Mouse (Mus musculus): ENCODE data around the gene Aipl1. TPM values are rescaled to one million over a fixed set of nuclear protein-coding genes. Genes with fewer than 3 reads are reported as not detected.

Aipl1 gene
- total and polyA plus RNA-seq, 3 experiments, result 0.71 to 0.93 (median 0.81) TPM

DNA sequence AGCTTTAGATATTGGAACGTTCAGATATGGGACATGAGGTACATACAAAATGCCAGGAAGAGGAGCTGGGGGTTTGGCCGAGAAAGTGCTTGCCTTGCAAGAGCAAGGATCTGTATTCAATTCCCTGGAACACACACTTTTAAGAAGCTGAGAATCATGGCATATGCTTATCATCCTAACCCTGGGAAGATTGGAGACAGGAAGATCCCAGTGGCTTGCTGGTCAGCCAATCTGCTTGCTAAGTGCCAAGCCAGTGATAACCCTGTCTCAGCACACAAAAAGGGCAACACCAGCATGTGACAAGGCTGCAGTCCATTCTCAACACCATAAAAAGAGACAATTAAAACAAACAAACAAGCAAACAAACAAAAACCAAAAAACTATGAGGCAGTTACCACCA lies 53.2 kb downstream of the Aipl1 start:
- Histone ChIP-seq H3K9me3 (replicated peaks; ENCODE audit: low read length) (no peaks in the 10 kb centered on the region), H3K4me3 (replicated peaks in 1 of 3; ENCODE audit: low read depth in 2 of 3, low read length in 2 of 3, poor library complexity in 1 of 3) (no peak overlapping the region), H3K4me2 (ENCODE audit: insufficient read depth, low read depth, poor library complexity, severe bottlenecking) (no peak overlapping the region), H3K27me3 (replicated peaks) (peaks cover 9% of the 10 kb centered on the region), H3K79me2 (replicated peaks; ENCODE audit: control insufficient read depth, extremely low read depth, insufficient read depth, poor library complexity, severe bottlenecking) (no peaks in the 10 kb centered on the region), H3K27ac (ENCODE audit: insufficient read depth, low read depth) (no peak overlapping the region), H3K9ac (ENCODE audit: insufficient read depth, low read depth) (no peak overlapping the region), H3K4me1 (ENCODE audit: control insufficient read depth in 1 of 2, insufficient read depth in 2 of 2) (peaks cover 28 to 40% of the 10 kb centered on the region in 2 experiments), H3K36me3 (replicated peaks in 1 of 2; ENCODE audit: control insufficient read depth in 1 of 2, insufficient read depth in 1 of 2, low read length in 1 of 2) (no peaks in the 10 kb centered on the region)
- TF ChIP-seq E2F4 (IDR thresholded peaks at IDR 0.05; ENCODE audit: insufficient replicate concordance, low read depth, low read length) (no peak), CTCF (conservative IDR thresholded peaks at IDR 0.05 in 1 of 2, IDR thresholded peaks at IDR 0.05 in 1 of 2; ENCODE audit: low read depth in 2 of 2, low read length in 2 of 2) (no peak), MAZ (IDR thresholded peaks at IDR 0.05; ENCODE audit: low read depth, low read length) (no peak), RCOR1 (conservative IDR thresholded peaks at IDR 0.05; ENCODE audit: low read depth, low read length) (no peak), USF2 (conservative IDR thresholded peaks at IDR 0.05; ENCODE audit: low read depth, low read length) (no peak), MAX (IDR thresholded peaks at IDR 0.05; ENCODE audit: low read length) (no peak), NELFE (IDR thresholded peaks at IDR 0.05; ENCODE audit: low read depth, low read length) (no peak), CHD1 (IDR thresholded peaks at IDR 0.05; ENCODE audit: low read depth, low read length) (no peak), ZNF384 (IDR thresholded peaks at IDR 0.05; ENCODE audit: low read depth, low read length) (no peak), MAFK (IDR thresholded peaks at IDR 0.05; ENCODE audit: insufficient replicate concordance, low read length) (no peak), MXI1 (IDR thresholded peaks at IDR 0.05; ENCODE audit: low read depth, low read length) (no peak), TCF12 (IDR thresholded peaks at IDR 0.05; ENCODE audit: low read depth, low read length) (no peak), USF1 (IDR thresholded peaks at IDR 0.05; ENCODE audit: low read depth, low read length) (no peak), JUND (conservative IDR thresholded peaks at IDR 0.05; ENCODE audit: low read depth, low read length) (no peak), SIN3A (IDR thresholded peaks at IDR 0.05; ENCODE audit: low read length) (no peak)
- no peak for DNase-seq (ENCODE audit: extremely low read depth)
- dilution Hi-C loops (cut with MboI; ENCODE audit: extremely low pct_ligation_motif_present, extremely low pct_unique_long_range_greater_than_20kb, low sequenced_read_pairs), result no loop called here
- in situ Hi-C loops (cut with MboI; ENCODE audit: low pct_ligation_motif_present, low pct_unique_long_range_greater_than_20kb, low sequenced_read_pairs), result no loop called here

Other genes with a start within 250 kb of the Aipl1 start
- 22.4 and 26.4 TPM in 2 replicates for gene Pimreg, start 4.5 kb upstream of the Aipl1 start, total RNA-seq (2012; rRNA removed)
- gene Pimreg, start 4.5 kb upstream of the Aipl1 start, total RNA-seq (2014; rRNA removed), result 49.5 and 52.7 TPM in 2 replicates
- 27.9 and 28.9 TPM in 2 replicates for gene Pimreg, start 4.5 kb upstream of the Aipl1 start, polyA plus RNA-seq (2012; ENCODE audit: insufficient read length, low read depth)
- 0.04 and 0.59 TPM in 2 replicates for gene Pitpnm3, start 98.3 kb upstream of the Aipl1 start, total RNA-seq (2012; rRNA removed)
- gene Pitpnm3, start 98.3 kb upstream of the Aipl1 start, total RNA-seq (2014; rRNA removed), result 0.08 TPM in 1 of 2 replicates, not detected in the other
- gene Pitpnm3, start 98.3 kb upstream of the Aipl1 start, polyA plus RNA-seq (2012; ENCODE audit: insufficient read length, low read depth), result 0.31 and 0.35 TPM in 2 replicates
- gene Gm43951, start 169.3 kb upstream of the Aipl1 start, total RNA-seq (2012; rRNA removed), result 0.46 and 0.47 TPM in 2 replicates
- not detected in 2 replicates for gene Gm43951, start 169.3 kb upstream of the Aipl1 start, total RNA-seq (2014; rRNA removed)
- gene Gm43951, start 169.3 kb upstream of the Aipl1 start, polyA plus RNA-seq (2012; ENCODE audit: insufficient read length, low read depth), result 0.39 and 0.44 TPM in 2 replicates
- gene 4933427D14Rik, start 169.9 kb upstream of the Aipl1 start, total RNA-seq (2012; rRNA removed), result 9.3 TPM in 2 replicates
- gene 4933427D14Rik, start 169.9 kb upstream of the Aipl1 start, total RNA-seq (2014; rRNA removed), result 6.0 and 6.8 TPM in 2 replicates
- gene 4933427D14Rik, start 169.9 kb upstream of the Aipl1 start, polyA plus RNA-seq (2012; ENCODE audit: insufficient read length, low read depth), result 7.8 and 7.9 TPM in 2 replicates
- 126 and 140 TPM in 2 replicates for gene Txndc17, start 170.0 kb upstream of the Aipl1 start, total RNA-seq (2012; rRNA removed)
- 177 and 197 TPM in 2 replicates for gene Txndc17, start 170.0 kb upstream of the Aipl1 start, total RNA-seq (2014; rRNA removed)
- gene Txndc17, start 170.0 kb upstream of the Aipl1 start, polyA plus RNA-seq (2012; ENCODE audit: insufficient read length, low read depth), result 162 and 182 TPM in 2 replicates
- 25.5 and 26.1 TPM in 2 replicates for gene Med31, start 178.1 kb upstream of the Aipl1 start, total RNA-seq (2012; rRNA removed)
- 33.4 and 35.8 TPM in 2 replicates for gene Med31, start 178.1 kb upstream of the Aipl1 start, total RNA-seq (2014; rRNA removed)
- gene Med31, start 178.1 kb upstream of the Aipl1 start, polyA plus RNA-seq (2012; ENCODE audit: insufficient read length, low read depth), result 21.7 and 22.5 TPM in 2 replicates
- not detected in 2 replicates for gene Slc13a5, start 229.7 kb upstream of the Aipl1 start, total RNA-seq (2012; rRNA removed)
- gene Slc13a5, start 229.7 kb upstream of the Aipl1 start, total RNA-seq (2014; rRNA removed), result not detected in 2 replicates
- not detected in 2 replicates for gene Slc13a5, start 229.7 kb upstream of the Aipl1 start, polyA plus RNA-seq (2012; ENCODE audit: insufficient read length, low read depth)

All from CH12.LX (cell line).